Mouse (Mus musculus) olfactory bulb, adult 2 months (tissue): Measurements from ENCODE around the gene Gm49486.

Experiments used
- CTCF ChIP-seq: fragments of 200-500 bp; IDR thresholded peaks from 2 replicates; pipeline ENCODE4 v1.5.1; 2012; ENCODE audit warnings: low read depth, mild to moderate bottlenecking, low read length, moderate library complexity; ENCODE audit not compliant: insufficient read depth
- POLR2A ChIP-seq: fragments of 200-500 bp; IDR thresholded peaks from 2 replicates; pipeline ENCODE4 v1.6.1; 2012; ENCODE audit warnings: mild to moderate bottlenecking, low read depth, low read length, moderate library complexity; ENCODE audit not compliant: insufficient read depth

DNA sequence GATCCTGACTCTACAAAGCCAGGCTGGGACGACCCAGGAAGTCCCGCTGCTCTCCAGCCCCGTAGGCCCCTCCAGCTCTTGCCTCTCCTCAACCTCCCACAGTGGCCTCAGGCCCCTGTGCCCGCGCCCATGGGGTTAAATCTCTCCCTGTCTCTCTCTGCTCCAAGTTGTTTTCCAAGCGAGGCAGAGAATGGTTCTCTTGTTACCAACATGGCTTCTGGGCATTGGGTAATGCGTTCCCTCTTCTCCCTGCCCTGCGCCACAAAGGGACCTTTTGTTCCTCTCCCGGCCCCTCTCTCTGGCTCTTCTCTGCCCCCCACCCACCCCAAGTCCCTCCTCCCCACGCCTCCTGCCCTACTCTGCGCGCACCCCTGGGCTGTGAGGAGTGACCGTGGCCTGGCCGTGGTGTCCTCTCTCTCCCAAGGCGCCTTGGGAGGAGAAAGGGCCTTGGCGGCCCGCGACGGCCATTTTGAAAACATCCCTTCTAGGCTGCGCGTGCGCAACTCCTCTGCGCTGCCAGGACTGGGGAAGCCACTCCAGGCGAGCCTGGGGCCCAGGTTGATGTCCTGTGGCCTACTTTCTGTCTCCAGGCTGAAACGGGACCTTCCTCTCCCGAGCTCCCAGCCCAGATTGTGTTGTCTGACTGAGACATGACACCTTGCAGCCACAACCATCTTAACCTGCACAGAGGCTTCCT, 16.3 kb upstream of the Gm49486 start:
- TF ChIP-seq POLR2A (no peak), CTCF (no peak)
